Mouse (Mus musculus) CH12.LX (cell line): ENCODE measurements around the gene Tktl2. TPM values are rescaled to one million over a fixed set of nuclear protein-coding genes. Genes with fewer than 3 reads are reported as not detected.

Experiments
- DNase-seq: peaks from one replicate; pipeline ENCODE4 v3.0.0-alpha.2; 2013; ENCODE audit errors: extremely low read depth
- H3K27ac ChIP-seq: 2 replicates; pipeline ENCODE4 v1.5.1; 2012; ENCODE audit warnings: low read depth, mild to moderate bottlenecking, control low read depth, moderate library complexity; ENCODE audit not compliant: insufficient read depth
- H3K27me3 ChIP-seq: replicated peaks from 2 replicates; pipeline ENCODE3; 2012; ENCODE audit warnings: inconsistent platforms
- H3K36me3 ChIP-seq, 2 experiments: replicated peaks in 1 of 2; 2 replicates each; pipeline versions ENCODE3 to v1.6.1; 2012; ENCODE audit warnings: inconsistent platforms in 1 of 2, low read length in 1 of 2, mild to moderate bottlenecking in 1 of 2, mixed read lengths in 1 of 2, moderate library complexity in 1 of 2; ENCODE audit not compliant: control insufficient read depth in 1 of 2, insufficient read depth in 1 of 2
- H3K4me1 ChIP-seq, 2 experiments: 2 replicates each; pipeline ENCODE4 v1.6.1; 2012; ENCODE audit warnings: inconsistent platforms in 1 of 2, moderate library complexity in 1 of 2; ENCODE audit not compliant: insufficient read depth in 2 of 2, control insufficient read depth in 1 of 2
- H3K4me2 ChIP-seq: 2 replicates; pipeline ENCODE4 v1.6.1; 2012; ENCODE audit warnings: low read depth, mild to moderate bottlenecking, control low read depth; ENCODE audit not compliant: poor library complexity, insufficient read depth, severe bottlenecking
- H3K4me3 ChIP-seq, 3 experiments: fragments of 150-350 bp in 1 of 3; sonication (generic) in 1 of 3; replicated peaks in 1 of 3; 2 replicates each; pipeline versions ENCODE3 to v1.5.1; 2011 to 2012; ENCODE audit warnings: low read depth in 2 of 3, low read length in 2 of 3, mild to moderate bottlenecking in 2 of 3, moderate library complexity in 2 of 3, control low read depth in 1 of 3, improper control_type of control experiment in 1 of 3, inconsistent platforms in 1 of 3, mixed read lengths in 1 of 3; ENCODE audit not compliant: poor library complexity in 1 of 3
- H3K79me2 ChIP-seq: replicated peaks from 2 replicates; pipeline ENCODE4 v1.6.1; 2012; ENCODE audit warnings: mild to moderate bottlenecking, moderate library complexity; ENCODE audit not compliant: control insufficient read depth, poor library complexity, insufficient read depth, severe bottlenecking; ENCODE audit errors: extremely low read depth
- H3K9ac ChIP-seq: 2 replicates; pipeline ENCODE4 v1.6.1; 2012; ENCODE audit warnings: low read depth, mild to moderate bottlenecking, control low read depth, moderate library complexity; ENCODE audit not compliant: insufficient read depth
- H3K9me3 ChIP-seq: replicated peaks from 2 replicates; pipeline ENCODE3; 2012; ENCODE audit warnings: low read length, inconsistent platforms, mixed read lengths
- CHD1 ChIP-seq: IDR thresholded peaks from 2 replicates; pipeline ENCODE4 v1.6.1; 2012; ENCODE audit warnings: low read depth, low read length, improper control_type of control experiment, inconsistent platforms
- CHD2 ChIP-seq: IDR thresholded peaks from 2 replicates; pipeline ENCODE4 v1.6.1; 2011; ENCODE audit warnings: low read length, improper control_type of control experiment
- CTCF ChIP-seq, 2 experiments: IDR thresholded peaks in 1 of 2; conservative IDR thresholded peaks in 1 of 2; 2 replicates each; pipeline ENCODE4 v1.5.1; 2011 to 2012; ENCODE audit warnings: low read depth in 2 of 2, low read length in 2 of 2, improper control_type of control experiment in 1 of 2, inconsistent platforms in 1 of 2, mild to moderate bottlenecking in 1 of 2, moderate library complexity in 1 of 2
- ELF1 ChIP-seq: IDR thresholded peaks from 2 replicates; pipeline ENCODE4 v1.6.1; 2014; ENCODE audit warnings: low read depth, mild to moderate bottlenecking, inconsistent platforms, low read length, improper control_type of control experiment
- EP300 ChIP-seq: IDR thresholded peaks from 2 replicates; pipeline ENCODE4 v1.6.1; 2011; ENCODE audit warnings: low read length, improper control_type of control experiment
- JUND ChIP-seq: conservative IDR thresholded peaks from 2 replicates; pipeline ENCODE4 v1.6.1; 2011; ENCODE audit warnings: low read depth, low read length, improper control_type of control experiment
- KAT2A ChIP-seq: IDR thresholded peaks from 2 replicates; pipeline ENCODE4 v1.6.1; 2012; ENCODE audit warnings: low read length, improper control_type of control experiment, inconsistent platforms; ENCODE audit not compliant: insufficient replicate concordance
- MAFK ChIP-seq: IDR thresholded peaks from 2 replicates; pipeline ENCODE4 v1.6.1; 2011; ENCODE audit warnings: low read length, improper control_type of control experiment; ENCODE audit not compliant: insufficient replicate concordance
- MAX ChIP-seq: IDR thresholded peaks from 2 replicates; pipeline ENCODE4 v1.6.1; 2011; ENCODE audit warnings: low read length, improper control_type of control experiment
- MEF2A ChIP-seq: IDR thresholded peaks from 2 replicates; pipeline ENCODE4 v1.6.1; 2014; ENCODE audit warnings: low read depth, mild to moderate bottlenecking, inconsistent platforms, low read length, improper control_type of control experiment, borderline replicate concordance
- MXI1 ChIP-seq: IDR thresholded peaks from 2 replicates; pipeline ENCODE4 v1.6.1; 2011; ENCODE audit warnings: mild to moderate bottlenecking, low read depth, low read length, improper control_type of control experiment
- NELFE ChIP-seq: IDR thresholded peaks from 2 replicates; pipeline ENCODE4 v1.6.1; 2011; ENCODE audit warnings: low read depth, low read length, improper control_type of control experiment
- NRF1 ChIP-seq: IDR thresholded peaks from 2 replicates; pipeline ENCODE4 v1.6.1; 2014; ENCODE audit warnings: low read depth, mild to moderate bottlenecking, inconsistent platforms, low read length, improper control_type of control experiment, moderate library complexity
- POLR2A ChIP-seq: IDR thresholded peaks from 2 replicates; pipeline ENCODE4 v1.6.1; 2011; ENCODE audit warnings: low read depth, mild to moderate bottlenecking, improper control_type of control experiment, low read length
- RAD21 ChIP-seq: IDR thresholded peaks from 2 replicates; pipeline ENCODE4 v1.6.1; 2011; ENCODE audit warnings: low read depth, mild to moderate bottlenecking, low read length, improper control_type of control experiment, moderate library complexity
- RCOR1 ChIP-seq: conservative IDR thresholded peaks from 2 replicates; pipeline ENCODE4 v1.6.1; 2012; ENCODE audit warnings: low read depth, mild to moderate bottlenecking, inconsistent platforms, low read length, improper control_type of control experiment
- SIN3A ChIP-seq: IDR thresholded peaks from 2 replicates; pipeline ENCODE4 v1.6.1; 2012; ENCODE audit warnings: low read length, improper control_type of control experiment, inconsistent platforms
- SMC3 ChIP-seq: IDR thresholded peaks from 2 replicates; pipeline ENCODE4 v1.6.1; 2011; ENCODE audit warnings: low read depth, low read length, improper control_type of control experiment
- TBP ChIP-seq: conservative IDR thresholded peaks from 2 replicates; pipeline ENCODE4 v1.6.1; 2011; ENCODE audit warnings: low read depth, low read length, improper control_type of control experiment
- UBTF ChIP-seq: IDR thresholded peaks from 2 replicates; pipeline ENCODE4 v1.6.1; 2012; ENCODE audit warnings: low read depth, mild to moderate bottlenecking, inconsistent platforms, low read length, improper control_type of control experiment, moderate library complexity
- USF1 ChIP-seq: IDR thresholded peaks from 2 replicates; pipeline ENCODE4 v1.6.1; 2014; ENCODE audit warnings: low read depth, mild to moderate bottlenecking, inconsistent platforms, low read length, improper control_type of control experiment
- ZMIZ1 ChIP-seq: IDR thresholded peaks from 2 replicates; pipeline ENCODE4 v1.6.1; 2012; ENCODE audit warnings: low read depth, mild to moderate bottlenecking, inconsistent platforms, low read length, improper control_type of control experiment
- dilution Hi-C: fragments of 300-500 bp; cut with MboI; formaldehyde crosslinking; loops from 2 replicates; pipeline ENCODE4 v1.14.3; 2020; ENCODE audit warnings: low sequenced_read_pairs; ENCODE audit not compliant: extremely low pct_unique_long_range_greater_than_20kb, extremely low pct_ligation_motif_present
- in situ Hi-C: fragments of 300-500 bp; cut with MboI; formaldehyde crosslinking; loops from 3 replicates; pipeline ENCODE4 v1.14.3; 2019; ENCODE audit warnings: low sequenced_read_pairs, low pct_ligation_motif_present, low pct_unique_long_range_greater_than_20kb, mixed read lengths
- polyA plus RNA-seq: library from polyadenylated mRNA; unstranded; fragments of >175 nt; gene quantifications from 2 replicates; pipeline ENCODE4 v1.2.1, GENCODE M21; 2012; ENCODE audit warnings: low read depth; ENCODE audit not compliant: insufficient read length
- total RNA-seq, 2 experiments: library from RNA; depleted of rRNA; stranded (reverse); fragments of 300-350 nt in 1 of 2; fragments of >200 nt in 1 of 2; gene quantifications; 2 replicates each; pipeline ENCODE4 v1.2.3; 2012 to 2014

The Tktl2 gene
- total RNA-seq (2012; rRNA removed) (not detected in 2 replicates), total RNA-seq (2014; rRNA removed) (not detected in 2 replicates), polyA plus RNA-seq (not detected in 2 replicates)

DNA sequence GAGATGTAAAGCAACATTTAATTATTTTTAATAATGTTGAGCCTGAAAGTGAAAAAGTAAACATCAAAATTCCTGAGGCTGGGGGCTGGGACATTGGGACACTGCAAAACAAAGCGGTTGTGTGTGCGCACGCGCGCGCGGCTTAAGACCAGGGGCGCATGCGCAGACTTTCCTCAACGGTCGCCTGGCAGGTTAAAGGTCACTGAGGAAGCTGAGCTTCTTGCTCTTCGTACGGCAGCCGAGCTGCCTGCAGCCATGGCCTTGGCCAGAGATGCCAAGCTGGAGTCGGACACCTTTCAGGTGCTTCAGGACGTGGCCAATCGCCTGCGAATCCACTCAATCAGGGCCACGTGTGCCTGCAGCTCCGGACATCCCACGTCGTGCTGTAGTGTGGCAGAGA is at the start of gene Tktl2:
Tktl2 (plus strand) TSS at position 220 of the 400 bp plus-strand sequence.
- Histone ChIP-seq H3K9me3 (no peaks in the 10 kb centered on the region), H3K4me1 (no peaks in the 10 kb centered on the region), H3K9ac (no peak within 1 kb of the TSS), H3K27ac (no peak within 1 kb of the TSS), H3K79me2 (no peaks in the 10 kb centered on the region), H3K27me3 (no peaks in the 10 kb centered on the region), H3K4me3 (no peak within 1 kb of the TSS), H3K4me2 (no peak within 1 kb of the TSS), H3K36me3 (no peaks in the 10 kb centered on the region)
- DNase-seq, result no peak
- in situ Hi-C loops (no loop called here), dilution Hi-C loops (no loop called here)
- TF ChIP-seq EP300, result no peak
- TF ChIP-seq NELFE, result no peak
- TF ChIP-seq CTCF (conservative IDR thresholded peaks at IDR 0.05 in 1 of 2, IDR thresholded peaks at IDR 0.05 in 1 of 2; ENCODE audit: low read depth in 2 of 2, low read length in 2 of 2), result no peak
- no peak for TF ChIP-seq ELF1

GRCm38 (mm10) chr8:66469821-66470220 is 41.7 kb upstream of the Tktl2 start:
- Histone ChIP-seq H3K4me3 (no peak overlapping the region), H3K27ac (no peak overlapping the region), H3K79me2 (no peaks in the 10 kb centered on the region), H3K9ac (no peak overlapping the region), H3K4me1 (no peaks in the 10 kb centered on the region), H3K36me3 (peaks cover 0 to 6% of the 10 kb centered on the region in 2 experiments), H3K9me3 (no peaks in the 10 kb centered on the region), H3K27me3 (no peaks in the 10 kb centered on the region), H3K4me2 (no peak overlapping the region)
- dilution Hi-C loops (no loop called here), in situ Hi-C loops (no loop called here)
- TF ChIP-seq UBTF, result no peak
- no peak for TF ChIP-seq MAFK
- no peak for TF ChIP-seq ZMIZ1
- no peak for TF ChIP-seq NELFE
- no peak for TF ChIP-seq MXI1
- TF ChIP-seq ELF1, result no peak
- no peak for TF ChIP-seq JUND
- TF ChIP-seq POLR2A, result no peak
- TF ChIP-seq CHD2, result no peak
- no peak for TF ChIP-seq CHD1
- no peak for TF ChIP-seq KAT2A
- no peak for TF ChIP-seq TBP
- no peak for TF ChIP-seq SMC3
- TF ChIP-seq MEF2A, result no peak
- no peak for DNase-seq

DNA sequence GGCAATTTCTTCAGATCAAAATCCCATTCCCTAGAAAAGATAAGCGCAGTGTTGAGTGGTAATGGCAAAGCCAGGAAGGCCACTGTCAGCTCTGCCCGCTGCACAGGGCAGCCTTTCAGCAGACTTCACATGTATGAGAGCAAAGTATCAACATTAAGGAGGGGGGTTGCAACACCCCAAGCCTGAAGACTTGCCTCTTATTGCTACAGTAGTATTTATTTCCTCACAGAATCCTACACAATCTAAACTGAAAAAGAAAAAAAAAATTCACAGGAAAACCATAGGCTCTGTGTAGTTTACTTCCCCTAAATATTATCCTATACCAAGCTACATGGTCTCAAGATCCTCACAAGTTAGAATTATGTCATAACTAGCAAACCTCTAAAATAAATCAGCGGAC is 34.7 kb upstream of the Tktl2 start:
- dilution Hi-C loops (no loop called here), in situ Hi-C loops (no loop called here)
- no peak for DNase-seq
- H3K9me3 ChIP-seq, result no peaks in the 10 kb centered on the region
- no peak for TF ChIP-seq USF1
- TF ChIP-seq ZMIZ1, result no peak
- no peak for TF ChIP-seq TBP
- no peak for TF ChIP-seq POLR2A
- TF ChIP-seq CHD1, result no peak
- no peak for TF ChIP-seq CTCF (conservative IDR thresholded peaks at IDR 0.05 in 1 of 2, IDR thresholded peaks at IDR 0.05 in 1 of 2; ENCODE audit: low read depth in 2 of 2, low read length in 2 of 2)
- no peak for TF ChIP-seq RAD21
- no peak for TF ChIP-seq MAFK
- TF ChIP-seq KAT2A, result no peak
- TF ChIP-seq NRF1, result no peak
- TF ChIP-seq JUND, result no peak
- no peak for TF ChIP-seq RCOR1
- no peak for TF ChIP-seq SIN3A
- TF ChIP-seq MAX, result no peak
- H3K79me2 ChIP-seq, result no peaks in the 10 kb centered on the region
- H3K27ac ChIP-seq, result no peak overlapping the region
- no peak overlapping the region for H3K9ac ChIP-seq
- H3K4me1 ChIP-seq, result no peaks in the 10 kb centered on the region
- peaks cover 43 to 69% of the 10 kb centered on the region in 2 experiments for H3K36me3 ChIP-seq
- H3K27me3 ChIP-seq, result no peaks in the 10 kb centered on the region
- no peak overlapping the region for H3K4me3 ChIP-seq
- H3K4me2 ChIP-seq, result no peak overlapping the region
